Mouse (Mus musculus) midbrain, embryonic 13.5 days (tissue): Measurements from ENCODE around the gene Micu1. TPM values are rescaled to one million over a fixed set of nuclear protein-coding genes. Genes with fewer than 3 reads are reported as not detected.

ENCODE experiments used
- ATAC-seq: fragments of 200-750 bp; cut with Nextera tagmentation; 2 replicates; pipeline ENCODE4 v1.8.0; 2017; ENCODE audit warnings: mild to moderate bottlenecking, moderate TSS enrichment, moderate library complexity
- H3K27ac ChIP-seq: fragments of 300-500 bp; sonication (generic); 2 replicates; pipeline ENCODE4 v1.5.1; 2015; ENCODE audit warnings: inconsistent platforms, mild to moderate bottlenecking, moderate library complexity
- H3K27me3 ChIP-seq: fragments of 300-500 bp; sonication (generic); 2 replicates; pipeline ENCODE4 v1.6.1; 2015; ENCODE audit warnings: mild to moderate bottlenecking, inconsistent platforms
- H3K36me3 ChIP-seq: fragments of 300-500 bp; sonication (generic); 2 replicates; pipeline ENCODE4 v1.6.1; 2015; ENCODE audit warnings: mild to moderate bottlenecking, inconsistent platforms
- H3K4me1 ChIP-seq: fragments of 300-500 bp; sonication (generic); replicated peaks from 2 replicates; pipeline ENCODE4 v1.6.1; 2015; ENCODE audit warnings: inconsistent platforms
- H3K4me2 ChIP-seq: fragments of 300-500 bp; sonication (generic); replicated peaks from 2 replicates; pipeline ENCODE4 v1.6.1; 2015; ENCODE audit warnings: moderate library complexity, mild to moderate bottlenecking, inconsistent platforms
- H3K4me3 ChIP-seq: fragments of 300-500 bp; sonication (generic); replicated peaks from 2 replicates; pipeline ENCODE4 v1.5.1; 2015; ENCODE audit warnings: mild to moderate bottlenecking, inconsistent platforms
- H3K9ac ChIP-seq: fragments of 300-500 bp; sonication (generic); replicated peaks from 2 replicates; pipeline ENCODE4 v1.6.1; 2015; ENCODE audit warnings: mild to moderate bottlenecking, inconsistent platforms
- H3K9me3 ChIP-seq: fragments of 300-500 bp; sonication (generic); 2 replicates; pipeline ENCODE4 v1.6.1; 2016; ENCODE audit warnings: mild to moderate bottlenecking, inconsistent platforms
- WGBS: fragments of 180-500 bp; shearing (Covaris S2); methylation state at CpG from one replicate; pipeline ENCODE4 v1.1.7; 2015; 5-methylcytosine and 5-hydroxymethylcytosine counted together
- polyA plus RNA-seq: library from polyadenylated mRNA; unstranded; fragments of >200 nt; fragmentation: Nextera tagmentation; extraction: Ambion mirVana; gene quantifications from 2 replicates; pipeline ENCODE4 v1.2.1, GENCODE M21; 2015

Gene Micu1
- polyA plus RNA-seq, 1 experiment from 2014 or later = 72.2 TPM

DNA sequence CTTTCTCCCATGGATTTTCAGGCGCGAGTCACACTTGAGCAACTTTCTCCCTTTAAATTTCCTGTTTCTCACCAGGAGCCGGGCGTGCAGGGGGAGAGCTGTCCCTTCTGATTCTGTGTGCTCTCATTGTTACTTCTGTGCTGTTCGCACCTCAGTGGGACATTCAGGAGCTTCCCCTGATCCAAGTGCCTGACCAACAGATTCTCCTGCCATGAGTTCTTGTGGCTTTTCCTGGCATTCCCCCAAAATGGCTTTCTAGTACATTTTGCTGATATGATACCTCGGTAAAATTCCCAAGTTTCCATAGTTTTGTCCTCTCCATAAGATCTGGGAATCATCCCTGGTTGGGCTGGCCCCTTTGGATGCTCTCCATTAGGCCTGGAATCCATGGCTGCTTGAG lies 25.0 kb downstream of the Micu1 start:
- Histone ChIP-seq H3K4me2 (no peak overlapping the region), H3K4me3 (no peak overlapping the region), H3K27me3 (no peaks in the 10 kb centered on the region), H3K27ac (no peak overlapping the region), H3K4me1 (peaks cover 16% of the 10 kb centered on the region), H3K36me3 (no peaks in the 10 kb centered on the region), H3K9ac (no peak overlapping the region), H3K9me3 (no peaks in the 10 kb centered on the region)
- no peak for ATAC-seq
- 62% methylated on average over 6 of the region's 6 CpGs for WGBS

DNA sequence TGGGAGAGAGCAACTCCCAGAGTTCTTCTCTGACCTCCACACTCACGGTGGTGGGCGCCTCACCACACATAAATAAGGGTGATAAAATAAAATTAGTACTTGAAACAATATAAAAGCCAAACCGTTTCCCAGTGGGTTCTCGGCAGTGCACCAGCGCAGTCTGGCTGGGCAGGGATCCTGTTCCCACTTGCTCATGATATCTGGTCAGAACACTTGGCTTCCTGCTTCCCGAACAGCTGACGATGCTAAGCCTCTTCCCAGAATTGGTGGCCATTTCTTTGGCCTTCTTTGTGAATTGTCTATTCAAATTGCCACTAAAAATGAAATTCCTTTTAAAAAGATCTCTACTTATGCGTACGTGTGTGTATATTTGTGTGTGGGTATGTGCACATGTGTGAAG lies 27.0 kb downstream of the Micu1 start:
- no peaks in the 10 kb centered on the region for H3K9me3 ChIP-seq
- H3K27me3 ChIP-seq = no peaks in the 10 kb centered on the region
- H3K36me3 ChIP-seq = peaks cover 13% of the 10 kb centered on the region
- H3K4me2 ChIP-seq = no peak overlapping the region
- no peak overlapping the region for H3K9ac ChIP-seq
- peaks cover 12% of the 10 kb centered on the region; the same call in 1 of the 2 replicates for H3K4me1 ChIP-seq
- no peak overlapping the region for H3K4me3 ChIP-seq
- H3K27ac ChIP-seq = no peak overlapping the region
- WGBS = 94% methylated on average over 9 of the region's 9 CpGs
- no peak for ATAC-seq

- Histone ChIP-seq H3K27ac (no peak overlapping the region), H3K4me2 (no peak overlapping the region), H3K4me3 (no peak overlapping the region), H3K27me3 (no peaks in the 10 kb centered on the region), H3K9ac (no peak overlapping the region), H3K9me3 (no peaks in the 10 kb centered on the region), H3K36me3 (peaks cover 13% of the 10 kb centered on the region), H3K4me1 (peaks cover 6% of the 10 kb centered on the region; the same call in 1 of the 2 replicates)
- WGBS = 29% methylated on average over 4 of the region's 4 CpGs
- ATAC-seq = no peak
These were observed 27.6 kb downstream of the Micu1 start for GRCm38 (mm10) chr10:59729842-59730241.

GRCm38 (mm10) chr10:59736027-59736598 lies 33.8 kb downstream of the Micu1 start:
- ATAC-seq = no peak
- Histone ChIP-seq H3K4me2 (no peak overlapping the region), H3K4me1 (no peaks in the 10 kb centered on the region), H3K27ac (no peak overlapping the region), H3K9me3 (no peaks in the 10 kb centered on the region), H3K36me3 (peaks cover 20% of the 10 kb centered on the region), H3K4me3 (no peak overlapping the region), H3K27me3 (no peaks in the 10 kb centered on the region), H3K9ac (no peak overlapping the region)
- 77% methylated on average over 11 of the region's 11 CpGs for WGBS

- ATAC-seq = no peak
- H3K4me1 ChIP-seq = no peaks in the 10 kb centered on the region
- H3K27me3 ChIP-seq = no peaks in the 10 kb centered on the region
- no peak overlapping the region for H3K4me3 ChIP-seq
- no peak overlapping the region for H3K9ac ChIP-seq
- no peak overlapping the region for H3K4me2 ChIP-seq
- H3K36me3 ChIP-seq = peaks cover 11% of the 10 kb centered on the region
- H3K27ac ChIP-seq = no peak overlapping the region
- WGBS = 64% methylated on average over 4 of the region's 4 CpGs
- no peaks in the 10 kb centered on the region for H3K9me3 ChIP-seq
These were observed 39.2 kb downstream of the Micu1 start for GRCm38 (mm10) chr10:59741448-59741847.

GRCm38 (mm10) chr10:59743397-59743796 lies 41.1 kb downstream of the Micu1 start:
- no peak for ATAC-seq
- Histone ChIP-seq H3K4me2 (no peak overlapping the region), H3K27me3 (no peaks in the 10 kb centered on the region), H3K9me3 (no peaks in the 10 kb centered on the region), H3K4me1 (peaks cover 8% of the 10 kb centered on the region; the same call in 1 of the 2 replicates), H3K27ac (no peak overlapping the region), H3K36me3 (peaks cover 11% of the 10 kb centered on the region), H3K4me3 (no peak overlapping the region), H3K9ac (no peak overlapping the region)
- 85% methylated on average over 12 of the region's 12 CpGs for WGBS

DNA sequence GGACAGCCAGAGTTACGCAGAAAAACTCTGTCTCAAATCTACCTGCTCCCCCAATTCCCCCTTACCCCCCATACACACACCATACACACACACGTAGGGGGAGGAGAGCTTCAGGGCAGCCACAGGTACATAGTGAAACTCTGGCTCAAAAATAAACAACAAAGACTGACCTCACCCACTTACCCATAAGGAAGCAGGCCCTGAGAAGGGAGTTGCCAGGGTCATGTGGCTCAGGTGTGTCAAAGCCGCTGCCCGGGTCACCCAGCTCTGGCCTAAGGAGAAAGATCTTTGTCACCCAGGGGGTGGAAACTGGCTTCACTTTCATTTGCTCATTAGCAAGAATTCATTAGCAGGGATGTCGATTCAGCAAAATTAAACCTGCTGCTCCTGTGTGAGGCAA lies 41.7 kb downstream of the Micu1 start:
- H3K27ac ChIP-seq = no peak overlapping the region
- 95% methylated on average over 5 of the region's 5 CpGs for WGBS

DNA sequence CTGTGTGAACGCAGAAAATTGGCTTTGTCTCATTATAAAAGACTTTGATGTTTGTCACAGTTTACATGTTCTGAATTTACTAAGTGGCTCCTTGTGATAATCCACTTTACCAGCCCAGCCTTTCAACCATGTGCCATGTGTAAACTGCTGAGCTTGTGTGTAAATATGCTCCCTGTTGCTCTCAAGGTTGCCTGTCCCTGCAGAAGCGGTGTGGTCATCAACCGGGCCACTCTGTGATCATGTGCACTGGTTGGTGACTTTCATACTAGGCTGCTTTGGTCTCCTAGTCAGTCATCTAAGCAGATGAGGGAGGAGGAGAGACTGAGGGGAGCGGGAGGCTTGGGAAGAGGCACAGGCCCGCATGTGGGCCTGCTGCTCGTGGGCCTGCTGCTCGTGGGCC lies 45.1 kb downstream of the Micu1 start:
- Histone ChIP-seq H3K4me2 (no peak overlapping the region), H3K36me3 (peaks cover 4% of the 10 kb centered on the region), H3K9ac (no peak overlapping the region), H3K27ac (no peak overlapping the region), H3K4me1 (peaks cover 8% of the 10 kb centered on the region; the same call in 1 of the 2 replicates), H3K9me3 (no peaks in the 10 kb centered on the region), H3K4me3 (no peak overlapping the region), H3K27me3 (no peaks in the 10 kb centered on the region)
- WGBS = 60% methylated on average over 7 of the region's 7 CpGs
- no peak for ATAC-seq

More for the DNA sequence above, 41.7 kb downstream of the Micu1 start:
- Histone ChIP-seq H3K9me3 (no peaks in the 10 kb centered on the region), H3K9ac (no peak overlapping the region), H3K4me1 (peaks cover 8% of the 10 kb centered on the region; the same call in 1 of the 2 replicates), H3K36me3 (peaks cover 11% of the 10 kb centered on the region), H3K4me2 (no peak overlapping the region), H3K4me3 (no peak overlapping the region), H3K27me3 (no peaks in the 10 kb centered on the region)
- ATAC-seq = no peak

DNA sequence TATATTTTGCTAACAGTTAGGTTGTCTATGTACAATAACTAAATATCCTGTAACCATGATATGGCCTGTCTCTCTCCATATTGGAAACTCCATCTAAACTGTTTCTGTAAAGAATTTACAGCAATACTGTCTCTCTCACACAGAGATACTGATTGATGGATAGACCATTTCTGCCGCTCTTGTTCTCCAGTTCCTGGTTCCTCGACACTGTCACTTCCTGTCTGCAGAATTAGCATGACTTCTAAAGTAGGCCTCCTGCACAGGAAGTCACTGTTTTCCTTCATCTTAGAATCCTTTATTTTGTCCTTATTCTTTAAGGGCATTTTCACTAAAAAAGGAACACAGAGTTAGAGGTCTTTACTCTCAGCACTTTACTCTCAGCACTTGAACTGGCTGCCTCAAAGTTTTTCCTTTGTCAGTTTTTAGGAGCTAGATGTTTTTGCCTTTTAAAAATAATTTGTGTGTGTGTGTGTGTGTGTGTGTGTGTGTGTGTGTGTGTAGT lies 46.5 kb downstream of the Micu1 start:
- Histone ChIP-seq H3K9ac (no peak overlapping the region), H3K4me1 (peaks cover 8% of the 10 kb centered on the region; the same call in 1 of the 2 replicates), H3K27ac (no peak overlapping the region), H3K4me2 (no peak overlapping the region), H3K36me3 (peaks cover 8% of the 10 kb centered on the region), H3K4me3 (no peak overlapping the region), H3K27me3 (no peaks in the 10 kb centered on the region), H3K9me3 (no peaks in the 10 kb centered on the region)
- WGBS = 86% methylated on average over 2 of the region's 2 CpGs
- no peak for ATAC-seq

- H3K27me3 ChIP-seq = no peaks in the 10 kb centered on the region
- WGBS = 73% methylated on average over 9 of the region's 9 CpGs
- no peak for ATAC-seq
- peaks cover 7% of the 10 kb centered on the region; the same call in 1 of the 2 replicates for H3K4me1 ChIP-seq
- no peak overlapping the region for H3K9ac ChIP-seq
- no peak overlapping the region for H3K27ac ChIP-seq
- no peak overlapping the region for H3K4me3 ChIP-seq
- H3K36me3 ChIP-seq = peaks cover 8% of the 10 kb centered on the region
- no peaks in the 10 kb centered on the region for H3K9me3 ChIP-seq
- H3K4me2 ChIP-seq = no peak overlapping the region
These were observed 51.3 kb downstream of the Micu1 start for GRCm38 (mm10) chr10:59753538-59754069.

DNA sequence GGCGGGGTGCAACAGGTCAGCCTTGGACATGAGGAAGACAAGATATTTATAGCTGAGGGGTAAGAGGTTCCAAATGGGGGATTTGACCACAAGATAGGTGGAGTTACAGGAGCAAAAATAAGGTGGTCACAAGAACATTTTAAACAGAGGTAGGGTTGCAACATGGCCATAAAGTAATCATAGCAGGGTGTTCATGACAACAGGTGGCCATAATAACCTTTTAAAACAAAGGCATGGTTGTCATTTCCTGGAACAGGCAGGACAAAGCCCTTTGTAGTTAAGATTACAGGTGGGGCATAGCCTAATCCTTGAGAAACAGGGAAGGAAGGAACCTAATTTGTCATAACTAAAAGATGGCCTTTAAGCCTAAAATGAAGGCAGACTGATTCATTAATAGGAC lies 51.8 kb downstream of the Micu1 start:
- 91% methylated on average over 1 of the region's 1 CpGs for WGBS
- H3K27me3 ChIP-seq = no peaks in the 10 kb centered on the region
- H3K4me2 ChIP-seq = no peak overlapping the region
- peaks cover 7% of the 10 kb centered on the region; the same call in 1 of the 2 replicates for H3K4me1 ChIP-seq
- peaks cover 8% of the 10 kb centered on the region for H3K36me3 ChIP-seq
- ATAC-seq = no peak
- H3K9ac ChIP-seq = no peak overlapping the region
- H3K4me3 ChIP-seq = no peak overlapping the region
- no peaks in the 10 kb centered on the region for H3K9me3 ChIP-seq
- H3K27ac ChIP-seq = no peak overlapping the region

GRCm38 (mm10) chr10:59754901-59755300 lies 52.6 kb downstream of the Micu1 start:
- peaks cover 7% of the 10 kb centered on the region; the same call in 1 of the 2 replicates for H3K4me1 ChIP-seq
- H3K27me3 ChIP-seq = no peaks in the 10 kb centered on the region
- H3K27ac ChIP-seq = no peak overlapping the region
- H3K9ac ChIP-seq = no peak overlapping the region
- 82% methylated on average over 1 of the region's 1 CpGs for WGBS
- peaks cover 8% of the 10 kb centered on the region for H3K36me3 ChIP-seq
- ATAC-seq = no peak
- H3K9me3 ChIP-seq = no peaks in the 10 kb centered on the region
- H3K4me2 ChIP-seq = no peak overlapping the region
- H3K4me3 ChIP-seq = no peak overlapping the region
